Mouse (Mus musculus): ENCODE results near the gene Mroh7.
"Not testable (repeated sequence)": the region's sequence is repeated elsewhere in the genome, so short reads cannot be mapped to it uniquely, and the experiment has no call there.

Gene Mroh7

GRCm38 (mm10) chr4:106730814-106731213, at the start of gene Mroh7:
Gene Mroh7, minus strand, starts transcription at chr4:106730925.
- DNase-seq (ENCODE audit: low spot score), result no peak

- DNase-seq (ENCODE audit: low spot score), result no peak
Observed at GRCm38 (mm10) chr4:106780045-106780444, 49.3 kb upstream of the Mroh7 start.

- peak; percentile 94 for DNase-seq (ENCODE audit: low spot score)
Observed at GRCm38 (mm10) chr4:106778116-106778788, 47.5 kb upstream of the Mroh7 start.

GRCm38 (mm10) chr4:106776998-106777397, 46.3 kb upstream of the Mroh7 start:
- no peak for DNase-seq (ENCODE audit: low spot score)

GRCm38 (mm10) chr4:106775767-106776166, 45.0 kb upstream of the Mroh7 start:
- DNase-seq (ENCODE audit: low spot score), result not testable (repeated sequence)

GRCm38 (mm10) chr4:106772558-106772957, 41.8 kb upstream of the Mroh7 start:
- DNase-seq (ENCODE audit: low spot score), result no peak

- no peak for DNase-seq (ENCODE audit: low spot score)
Observed at GRCm38 (mm10) chr4:106769306-106769705, 38.6 kb upstream of the Mroh7 start.

- DNase-seq (ENCODE audit: low spot score), result no peak
Observed at GRCm38 (mm10) chr4:106764166-106764565, 33.4 kb upstream of the Mroh7 start.

- no peak for DNase-seq (ENCODE audit: low spot score)
Observed at GRCm38 (mm10) chr4:106751726-106752125, 21.0 kb upstream of the Mroh7 start.

GRCm38 (mm10) chr4:106749699-106750098, 19.0 kb upstream of the Mroh7 start:
- peak; percentile 56 for DNase-seq (ENCODE audit: low spot score)

- DNase-seq (ENCODE audit: low spot score), result no peak
Observed at GRCm38 (mm10) chr4:106747001-106747580, 16.4 kb upstream of the Mroh7 start.

GRCm38 (mm10) chr4:106745862-106746261, 15.1 kb upstream of the Mroh7 start:
- no peak for DNase-seq (ENCODE audit: low spot score)

- no peak for DNase-seq (ENCODE audit: low spot score)
Observed at GRCm38 (mm10) chr4:106737904-106738303, 7.2 kb upstream of the Mroh7 start.

GRCm38 (mm10) chr4:106736884-106737283, 6.2 kb upstream of the Mroh7 start:
- not testable (repeated sequence) for DNase-seq (ENCODE audit: low spot score)

GRCm38 (mm10) chr4:106733636-106734035, 2.9 kb upstream of the Mroh7 start, which contains the start of gene Fam151a:
Gene Fam151a, plus strand, starts transcription at chr4:106733889.
- no peak for DNase-seq (ENCODE audit: low spot score)

GRCm38 (mm10) chr4:106720631-106721030, 10.1 kb downstream of the Mroh7 start:
- no peak for DNase-seq (ENCODE audit: low spot score)

- DNase-seq (ENCODE audit: low spot score), result no peak
Observed at GRCm38 (mm10) chr4:106713622-106714021, 17.1 kb downstream of the Mroh7 start.

- DNase-seq (ENCODE audit: low spot score), result peak; percentile 79
Observed at GRCm38 (mm10) chr4:106708408-106708807, 22.3 kb downstream of the Mroh7 start.

GRCm38 (mm10) chr4:106707957-106708356, 22.8 kb downstream of the Mroh7 start:
- DNase-seq (ENCODE audit: low spot score), result no peak

- DNase-seq (ENCODE audit: low spot score), result no peak
Observed at GRCm38 (mm10) chr4:106705096-106705665, 25.5 kb downstream of the Mroh7 start.

GRCm38 (mm10) chr4:106704416-106704815, 26.3 kb downstream of the Mroh7 start:
- no peak for DNase-seq (ENCODE audit: low spot score)

- DNase-seq (ENCODE audit: low spot score), result no peak
Observed at GRCm38 (mm10) chr4:106703956-106704355, 26.8 kb downstream of the Mroh7 start.

- DNase-seq (ENCODE audit: low spot score), result no peak
Observed at GRCm38 (mm10) chr4:106700798-106701197, 29.9 kb downstream of the Mroh7 start.
